Mouse (Mus musculus) cortical plate, adult 2 months (tissue): ENCODE results near the gene Mrps35.

Experiments
- CTCF ChIP-seq: fragments of 200-500 bp; IDR thresholded peaks from 2 replicates; pipeline ENCODE4 v1.5.1; 2011; ENCODE audit warnings: mild to moderate bottlenecking, control low read depth, low read length; ENCODE audit not compliant: insufficient read depth; ENCODE audit errors: extremely low read depth
- POLR2A ChIP-seq: fragments of 200-500 bp; IDR thresholded peaks from 2 replicates; pipeline ENCODE4 v1.6.1; 2011; ENCODE audit warnings: mild to moderate bottlenecking, low read length, control low read depth; ENCODE audit not compliant: insufficient read depth; ENCODE audit errors: extremely low read depth

- no peak for TF ChIP-seq CTCF
- no peak for TF ChIP-seq POLR2A
Measured at GRCm38 (mm10) chr6:147090191-147090590, 47.6 kb downstream of the Mrps35 start.
